Mouse (Mus musculus) layer of hippocampus, adult 2 months (tissue): ENCODE data around the gene Slc39a2. TPM values are rescaled to one million over a fixed set of nuclear protein-coding genes. Genes with fewer than 3 reads are reported as not detected.
"Not testable (repeated sequence)": the region's sequence is repeated elsewhere in the genome, so short reads cannot be mapped to it uniquely, and the experiment has no call there.

Source experiments
- DNase-seq, 2 experiments: peaks; one replicate each; pipeline ENCODE4 v3.0.0; 2022; ENCODE audit warnings: low spot score in 2 of 2
- H3K27ac ChIP-seq: fragments of 200-600 bp; 2 replicates; pipeline ENCODE4 v1.8.1; 2022
- H3K4me3 ChIP-seq: fragments of 200-600 bp; 2 replicates; pipeline ENCODE4 v1.8.1; 2022; ENCODE audit warnings: mild to moderate bottlenecking
- CTCF ChIP-seq: fragments of 200-600 bp; conservative IDR thresholded peaks from 2 replicates; pipeline ENCODE4 v1.8.1; 2022; ENCODE audit warnings: antibody characterized with exemption, mild to moderate bottlenecking, moderate library complexity
- total RNA-seq, 2 experiments: library from RNA; stranded (reverse); gene quantifications; 2 replicates each; pipeline ENCODE4 v1.2.3; 2021

Slc39a2 gene
- total RNA-seq, 2 experiments from 2014 or later, result 8.2 to 10.1 TPM

- DNase-seq, result no peak
- no peak for TF ChIP-seq CTCF
These were observed 19.8 kb downstream of the Slc39a2 start for GRCm38 (mm10) chr14:51912391-51913061.

GRCm38 (mm10) chr14:51913062-51913959 is 20.6 kb downstream of the Slc39a2 start:
- peak; percentile 68 to 80 for DNase-seq
- Histone ChIP-seq H3K4me3 (peak overlapping the region; percentile 78), H3K27ac (peak overlapping the region; percentile 97)
- TF ChIP-seq CTCF, result no peak

More at GRCm38 (mm10) chr14:51912391-51913061, 19.8 kb downstream of the Slc39a2 start:
- Histone ChIP-seq H3K4me3 (peak overlapping the region; percentile 78), H3K27ac (peak overlapping the region; percentile 97)

GRCm38 (mm10) chr14:51913960-51914762 is 21.5 kb downstream of the Slc39a2 start, which contains the start of gene Ndrg2:
Gene Ndrg2, minus strand, starts transcription at chr14:51914158.
- H3K4me3 ChIP-seq, result peak within 1 kb of the TSS; percentile 78
- DNase-seq, result peak; percentile 72 to 81
- H3K27ac ChIP-seq, result peak within 1 kb of the TSS; percentile 97
- no peak for TF ChIP-seq CTCF

GRCm38 (mm10) chr14:51915030-51915429 is 22.3 kb downstream of the Slc39a2 start:
- no peak for TF ChIP-seq CTCF
- no peak for DNase-seq
- Histone ChIP-seq H3K27ac (peak overlapping the region; percentile 92), H3K4me3 (no peak overlapping the region)

- TF ChIP-seq CTCF, result no peak
- no peak for DNase-seq
- Histone ChIP-seq H3K4me3 (no peak overlapping the region), H3K27ac (no peak overlapping the region)
These were observed 23.9 kb downstream of the Slc39a2 start for GRCm38 (mm10) chr14:51916539-51916938.

GRCm38 (mm10) chr14:51918125-51918524 is 25.4 kb downstream of the Slc39a2 start, which contains the start of gene Tppp2:
Gene Tppp2, plus strand, starts transcription at chr14:51918425.
- Histone ChIP-seq H3K27ac (no peak within 1 kb of the TSS), H3K4me3 (no peak within 1 kb of the TSS)
- no peak for DNase-seq
- no peak for TF ChIP-seq CTCF

GRCm38 (mm10) chr14:51918966-51919365 is 26.3 kb downstream of the Slc39a2 start:
- DNase-seq, result no peak
- TF ChIP-seq CTCF, result no peak
- H3K4me3 ChIP-seq, result no peak overlapping the region
- no peak overlapping the region for H3K27ac ChIP-seq

- Histone ChIP-seq H3K4me3 (no peak overlapping the region), H3K27ac (peak overlapping the region; percentile 86)
- no peak for TF ChIP-seq CTCF
- peak; percentile 61 to 74 for DNase-seq
These were observed 29.3 kb downstream of the Slc39a2 start for GRCm38 (mm10) chr14:51921759-51922570.

GRCm38 (mm10) chr14:51922571-51922865 is 29.8 kb downstream of the Slc39a2 start, which contains the start of gene Rnase13:
Gene Rnase13, minus strand, starts transcription at chr14:51922773.
- DNase-seq, result no peak
- Histone ChIP-seq H3K27ac (peak within 1 kb of the TSS; percentile 86), H3K4me3 (no peak within 1 kb of the TSS)
- TF ChIP-seq CTCF, result no peak

- no peak for DNase-seq
- Histone ChIP-seq H3K27ac (peak overlapping the region; percentile 86), H3K4me3 (no peak overlapping the region)
- no peak for TF ChIP-seq CTCF
These were observed 30.2 kb downstream of the Slc39a2 start for GRCm38 (mm10) chr14:51922910-51923309.

- peak overlapping the region; percentile 86 for H3K27ac ChIP-seq
- H3K4me3 ChIP-seq, result no peak overlapping the region
- no peak for TF ChIP-seq CTCF
- no peak for DNase-seq
These were observed 30.8 kb downstream of the Slc39a2 start for GRCm38 (mm10) chr14:51923492-51923891.

GRCm38 (mm10) chr14:51926930-51927329 is 34.2 kb downstream of the Slc39a2 start:
- not testable (repeated sequence) for H3K4me3 ChIP-seq, DNase-seq, H3K27ac ChIP-seq
